Mouse (Mus musculus) left cerebral cortex, postnatal 10 days (tissue): ENCODE results near the gene Arl15. TPM values are rescaled to one million over a fixed set of nuclear protein-coding genes. Genes with fewer than 3 reads are reported as not detected.

Experiments
- DNase-seq, 2 experiments: peaks; one replicate each; pipeline ENCODE4 v3.0.0; 2021 to 2022; ENCODE audit warnings: low spot score in 2 of 2, mixed read lengths in 1 of 2; ENCODE audit errors: extremely low spot score in 1 of 2
- intact Hi-C: fragments of 180-260 bp; cut with DNase I; formaldehyde crosslinking; loops from one replicate; pipeline ENCODE4 v1.15.1; 2025
- total RNA-seq, 2 experiments: library from RNA; stranded (reverse); gene quantifications; 2 replicates each; pipeline ENCODE4 v1.2.3; 2021

The Arl15 gene
- total RNA-seq, 2 experiments from 2014 or later, result 53.8 to 59.3 TPM

- no peak for DNase-seq
- intact Hi-C loops, result loop anchor here (10.0 kb wide), 1 partner anchor 536 kb away; no protein-coding TSS in a partner anchor
Observed at GRCm38 (mm10) chr13:113860816-113861215, 66.5 kb downstream of the Arl15 start.

- intact Hi-C loops, result loop anchor here (10.0 kb wide), 1 partner anchor 536 kb away; no protein-coding TSS in a partner anchor
- no peak for DNase-seq
Observed at GRCm38 (mm10) chr13:113861231-113861630, 66.9 kb downstream of the Arl15 start.

GRCm38 (mm10) chr13:113862951-113863350 is 68.6 kb downstream of the Arl15 start:
- intact Hi-C loops, result loop anchor here (10.0 kb wide), 1 partner anchor 538 kb away; no protein-coding TSS in a partner anchor
- no peak for DNase-seq

GRCm38 (mm10) chr13:113863688-113864087 is 69.4 kb downstream of the Arl15 start:
- no peak for DNase-seq
- intact Hi-C loops, result loop anchor here (2.0 to 10.0 kb wide), 3 partner anchors 69 to 539 kb away; partner anchors contain the start of gene Arl15

- DNase-seq, result no peak
- intact Hi-C loops, result loop anchor here (2.0 to 10.0 kb wide), 3 partner anchors 69 to 539 kb away; partner anchors contain the start of gene Arl15
Observed at GRCm38 (mm10) chr13:113864278-113864677, 70.0 kb downstream of the Arl15 start.

- DNase-seq, result peak; percentile 72 to 76
- intact Hi-C loops, result loop anchor here (2.0 to 10.0 kb wide), 5 partner anchors 70 to 598 kb away; partner anchors contain the start of gene Arl15
Observed at GRCm38 (mm10) chr13:113864893-113865292, 70.6 kb downstream of the Arl15 start.

- intact Hi-C loops, result loop anchor here (2.0 to 10.0 kb wide), 5 partner anchors 71 to 598 kb away; partner anchors contain the start of gene Arl15
- DNase-seq, result peak in 1 of 2 experiments; percentile 16
Observed at GRCm38 (mm10) chr13:113865378-113865777, 71.1 kb downstream of the Arl15 start.

- intact Hi-C loops, result loop anchor here (2.0 to 10.0 kb wide), 5 partner anchors 71 to 599 kb away; partner anchors contain the start of gene Arl15
- DNase-seq, result peak; percentile 53 to 64
Observed at GRCm38 (mm10) chr13:113865806-113866205, 71.5 kb downstream of the Arl15 start.

GRCm38 (mm10) chr13:113867736-113868135 is 73.4 kb downstream of the Arl15 start:
- no peak for DNase-seq

GRCm38 (mm10) chr13:113869212-113870205 is 75.2 kb downstream of the Arl15 start:
- intact Hi-C loops, result loop anchor here (5.0 to 10.0 kb wide), 5 partner anchors 177 to 1095 kb away; no protein-coding TSS in a partner anchor

More at GRCm38 (mm10) chr13:113867736-113868135, 73.4 kb downstream of the Arl15 start:
- intact Hi-C loops, result loop anchor here (5.0 to 10.0 kb wide), 3 partner anchors 175 to 600 kb away; no protein-coding TSS in a partner anchor

GRCm38 (mm10) chr13:113870403-113870802 is 76.1 kb downstream of the Arl15 start:
- DNase-seq, result no peak
- intact Hi-C loops, result loop anchor here (10.0 kb wide), 2 partner anchors 884 to 1094 kb away; no protein-coding TSS in a partner anchor

More at GRCm38 (mm10) chr13:113869212-113870205, 75.2 kb downstream of the Arl15 start:
- DNase-seq, result peak in 1 of 2 experiments; percentile 70

GRCm38 (mm10) chr13:113871853-113872252 is 77.5 kb downstream of the Arl15 start:
- peak in 1 of 2 experiments; percentile 55 for DNase-seq
- intact Hi-C loops, result loop anchor here (10.0 kb wide), 2 partner anchors 883 to 1093 kb away; no protein-coding TSS in a partner anchor

- no peak for DNase-seq
- intact Hi-C loops, result loop anchor here (2.0 to 10.0 kb wide), 3 partner anchors 585 to 1089 kb away; no protein-coding TSS in a partner anchor
Observed at GRCm38 (mm10) chr13:113875724-113876123, 81.4 kb downstream of the Arl15 start.

- DNase-seq, result peak; percentile 54 to 59
- intact Hi-C loops, result loop anchor here (2.0 to 10.0 kb wide), 3 partner anchors 583 to 1087 kb away; no protein-coding TSS in a partner anchor
Observed at GRCm38 (mm10) chr13:113877420-113877819, 83.1 kb downstream of the Arl15 start.

- no peak for DNase-seq
- intact Hi-C loops, result loop anchor here (10.0 kb wide), 2 partner anchors 876 to 1086 kb away; no protein-coding TSS in a partner anchor
Observed at GRCm38 (mm10) chr13:113878571-113878970, 84.3 kb downstream of the Arl15 start.

GRCm38 (mm10) chr13:113879651-113880327 is 85.5 kb downstream of the Arl15 start:
- intact Hi-C loops, result loop anchor here (2.0 to 10.0 kb wide), 3 partner anchors 875 to 1085 kb away; no protein-coding TSS in a partner anchor
- DNase-seq, result no peak

GRCm38 (mm10) chr13:113880564-113881171 is 86.4 kb downstream of the Arl15 start:
- intact Hi-C loops, result loop anchor here (2.0 kb wide), 1 partner anchor 912 kb away; no protein-coding TSS in a partner anchor

GRCm38 (mm10) chr13:113882959-113883358 is 88.7 kb downstream of the Arl15 start:
- intact Hi-C loops, result no loop called here

More at GRCm38 (mm10) chr13:113880564-113881171, 86.4 kb downstream of the Arl15 start:
- DNase-seq, result no peak

More at GRCm38 (mm10) chr13:113882959-113883358, 88.7 kb downstream of the Arl15 start:
- DNase-seq, result no peak
